ENCODE assay signal across 10 mouse cellular contexts in the genomic region with DNA sequence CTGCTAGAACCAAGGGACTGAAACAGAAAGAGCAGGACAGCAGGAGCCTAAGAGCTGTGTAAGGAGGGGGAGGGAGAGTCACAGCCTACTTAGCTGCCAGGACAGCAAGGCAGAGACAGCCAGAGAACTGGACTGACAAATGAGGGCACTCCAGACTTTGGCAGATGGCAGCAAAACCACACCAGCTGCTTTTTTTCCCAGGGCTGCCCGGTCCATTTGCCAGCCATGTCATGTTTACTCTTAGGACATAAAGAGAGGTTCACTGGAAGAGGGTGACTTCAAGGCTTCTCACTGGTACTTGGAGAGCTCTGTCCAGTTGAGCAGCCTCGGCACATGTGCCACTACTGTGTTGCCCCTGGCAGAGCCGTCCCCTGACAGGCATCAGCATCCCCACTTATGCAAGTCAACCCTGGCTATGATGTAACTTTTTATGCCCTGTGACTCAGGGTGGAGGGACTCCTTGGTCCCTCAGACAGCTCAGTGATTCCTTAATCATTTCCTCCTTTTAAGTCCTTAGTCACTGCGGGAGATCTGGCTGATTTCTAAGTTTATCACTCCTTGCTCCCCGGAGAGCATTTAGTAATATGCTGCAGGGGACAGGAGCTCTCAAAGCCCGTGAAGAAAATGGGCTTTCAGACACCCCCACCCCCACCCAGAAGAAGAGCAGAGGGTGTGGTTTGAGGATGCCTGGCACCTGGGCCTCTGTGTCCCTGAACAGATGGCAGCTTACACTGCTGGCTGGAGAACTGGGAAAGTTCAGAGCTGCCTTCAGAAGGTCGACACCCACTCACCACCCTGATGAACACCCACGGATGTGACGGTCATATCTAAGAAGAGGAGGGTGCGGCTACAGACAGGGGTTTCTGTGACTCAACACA. TPM values are rescaled to one million over a fixed set of nuclear protein-coding genes. Genes with fewer than 3 reads are reported as not detected.
DNase-seq lines count a peak whose midpoint lies in the region; ATAC-seq lines count a peak whose summit lies in the region.
"Had no signal": no experiment of that assay in that cellular context is flagged by ENCODE, and none has a peak within 500 bp of the region (broad histone marks: within the 10 kb centered on the region; RNA-seq: fewer than 3 reads in every experiment).

No protein-coding gene starts in this region.

- no peak overlapping the region for H3K4me2 ChIP-seq in midbrain, embryonic 16.5 days (ENCODE audit: low read length)
- no peak overlapping the region for H3K4me2 ChIP-seq in intestine, embryonic 16.5 days (ENCODE audit: low read depth, low read length)
- no peak overlapping the region for H3K4me2 ChIP-seq in stomach, embryonic 16.5 days (ENCODE audit: low read depth, low read length)

- no peaks in the 10 kb centered on the region for H3K27me3 ChIP-seq in midbrain, embryonic 10.5 days (ENCODE audit: low read depth, poor library complexity, severe bottlenecking)
- H3K27me3 ChIP-seq in midbrain, embryonic 16.5 days (ENCODE audit: control insufficient read depth, insufficient read depth, low read depth, low read length) = no peaks in the 10 kb centered on the region
- no peaks in the 10 kb centered on the region for H3K27me3 ChIP-seq in intestine, embryonic 16.5 days (replicated peaks; ENCODE audit: control insufficient read depth, insufficient read depth, low read length)
- no peaks in the 10 kb centered on the region for H3K27me3 ChIP-seq in stomach, embryonic 16.5 days (ENCODE audit: control insufficient read depth, insufficient read depth, low read length)

- WGBS in midbrain, embryonic 10.5 days = 52% methylated on average over 10 of the region's 10 CpGs
- 35% methylated on average over 10 of the region's 10 CpGs for WGBS in midbrain, embryonic 16.5 days
- WGBS in intestine, embryonic 16.5 days = 33% methylated on average over 10 of the region's 10 CpGs
- 44% methylated on average over 10 of the region's 10 CpGs for WGBS in stomach, embryonic 16.5 days

- no peak overlapping the region for H3K4me3 ChIP-seq in midbrain, embryonic 10.5 days
- no peak overlapping the region for H3K4me3 ChIP-seq in midbrain, embryonic 16.5 days (ENCODE audit: low read depth, low read length)
- no peak overlapping the region for H3K4me3 ChIP-seq in intestine, embryonic 16.5 days (ENCODE audit: low read length)
- no peak overlapping the region for H3K4me3 ChIP-seq in stomach, embryonic 16.5 days (replicated peaks; ENCODE audit: low read length)

- DNase-seq in adrenal gland, postnatal 36 days = peak; percentile 42 to 54
- DNase-seq in adrenal gland, postnatal 10 days = no peak
- no peak for DNase-seq in midbrain, embryonic 10.5 days (ENCODE audit: low spot score)
- no peak for DNase-seq in kidney, adult 18-20 months
- no peak for DNase-seq in embryo, embryonic 11 days

- H3K27ac ChIP-seq in midbrain, embryonic 10.5 days (replicated peaks) = peak overlapping the region; percentile 38; the same call in 1 of the 2 replicates
- H3K27ac ChIP-seq in midbrain, embryonic 16.5 days (ENCODE audit: low read length) = no peak overlapping the region
- no peak overlapping the region for H3K27ac ChIP-seq in intestine, embryonic 16.5 days (ENCODE audit: low read length)
- H3K27ac ChIP-seq in stomach, embryonic 16.5 days (ENCODE audit: low read length) = no peak overlapping the region

- no peaks in the 10 kb centered on the region for H3K36me3 ChIP-seq in midbrain, embryonic 10.5 days
- H3K36me3 ChIP-seq in midbrain, embryonic 16.5 days (ENCODE audit: control insufficient read depth, insufficient read depth, low read length) = no peaks in the 10 kb centered on the region
- no peaks in the 10 kb centered on the region for H3K36me3 ChIP-seq in intestine, embryonic 16.5 days (ENCODE audit: control insufficient read depth, insufficient read depth, low read length)
- H3K36me3 ChIP-seq in stomach, embryonic 16.5 days (ENCODE audit: control insufficient read depth, insufficient read depth, low read length) = no peaks in the 10 kb centered on the region

- no peak; the same call in 1 of the 2 replicates for ATAC-seq in midbrain, embryonic 16.5 days
- ATAC-seq in intestine, embryonic 16.5 days = peak; percentile 55; the same call in 1 of the 2 replicates
- peak; percentile 60; the same call in 1 of the 2 replicates for ATAC-seq in stomach, embryonic 16.5 days (ENCODE audit: insufficient read depth, low FRiP score)

- no peak overlapping the region for H3K9ac ChIP-seq in midbrain, embryonic 16.5 days (ENCODE audit: low read depth, low read length)
- no peak overlapping the region for H3K9ac ChIP-seq in intestine, embryonic 16.5 days (ENCODE audit: low read depth, low read length)
- no peak overlapping the region for H3K9ac ChIP-seq in stomach, embryonic 16.5 days (ENCODE audit: low read length)

- no peaks in the 10 kb centered on the region for H3K9me3 ChIP-seq in midbrain, embryonic 10.5 days (replicated peaks)
- no peaks in the 10 kb centered on the region for H3K9me3 ChIP-seq in midbrain, embryonic 16.5 days (replicated peaks; ENCODE audit: control insufficient read depth, low read length, poor library complexity, severe bottlenecking)
- H3K9me3 ChIP-seq in intestine, embryonic 16.5 days (ENCODE audit: control insufficient read depth, low read length) = no peaks in the 10 kb centered on the region
- no peaks in the 10 kb centered on the region for H3K9me3 ChIP-seq in stomach, embryonic 16.5 days (replicated peaks; ENCODE audit: control insufficient read depth, low read length)

- H3K4me1 ChIP-seq in midbrain, embryonic 10.5 days = peaks cover 12% of the 10 kb centered on the region
- no peaks in the 10 kb centered on the region for H3K4me1 ChIP-seq in midbrain, embryonic 16.5 days (ENCODE audit: control insufficient read depth, insufficient read depth, low read length)
- no peaks in the 10 kb centered on the region for H3K4me1 ChIP-seq in intestine, embryonic 16.5 days (ENCODE audit: control insufficient read depth, insufficient read depth, low read length)
- H3K4me1 ChIP-seq in stomach, embryonic 16.5 days (ENCODE audit: control insufficient read depth, insufficient read depth, low read length) = no peaks in the 10 kb centered on the region

RNA-seq across cellular contexts. Expression of a gene that starts 23.6 kb away (rescaled TPM):
- total RNA-seq in adrenal gland, postnatal 36 days (2021) = under 1 TPM in 1 of 2 experiments, not detected in 1; 0.03 TPM
- total RNA-seq in adrenal gland, postnatal 10 days (2021) = under 1 TPM; 0.09 TPM
- polyA plus RNA-seq in midbrain, embryonic 10.5 days (2016; fragmentation: Nextera tagmentation; extraction: Ambion mirVana) = 1.9 and 2.1 TPM in 2 replicates
- 0.36 and 0.50 TPM in 2 replicates for polyA plus RNA-seq in midbrain, embryonic 16.5 days (2015; fragmentation: Nextera tagmentation; extraction: Ambion mirVana)
- 1.1 and 1.2 TPM in 2 replicates for polyA plus RNA-seq in intestine, embryonic 16.5 days (2015; fragmentation: Nextera tagmentation; extraction: Ambion mirVana)
- 1.1 and 1.4 TPM in 2 replicates for polyA plus RNA-seq in stomach, embryonic 16.5 days (2015; fragmentation: Nextera tagmentation; extraction: Ambion mirVana)

RNA-seq across cellular contexts. Expression of a gene that starts 41.5 kb away (rescaled TPM):
- not detected for total RNA-seq in adrenal gland, postnatal 36 days (2021)
- not detected for total RNA-seq in adrenal gland, postnatal 10 days (2021)
- 0.09 TPM in 1 of 2 replicates, not detected in the other for polyA plus RNA-seq in midbrain, embryonic 10.5 days (2016; fragmentation: Nextera tagmentation; extraction: Ambion mirVana)
- polyA plus RNA-seq in midbrain, embryonic 16.5 days (2015; fragmentation: Nextera tagmentation; extraction: Ambion mirVana) = 0.11 and 0.23 TPM in 2 replicates
- not detected in 2 replicates for polyA plus RNA-seq in intestine, embryonic 16.5 days (2015; fragmentation: Nextera tagmentation; extraction: Ambion mirVana)
- polyA plus RNA-seq in stomach, embryonic 16.5 days (2015; fragmentation: Nextera tagmentation; extraction: Ambion mirVana) = 0.06 TPM in 1 of 2 replicates, not detected in the other
- total RNA-seq: neutrophil, adult 5-6 weeks had no signal
- polyA plus RNA-seq: embryonic facial prominence, embryonic 11.5 days had no signal

Comparison
In these comparisons a context has a peak if more than half of its experiments do, and no peak if none do; other contexts are left out.
1. DNase-seq: peak in adrenal gland, postnatal 36 days (2 of 2); none in adrenal gland, postnatal 10 days (single experiment), midbrain, embryonic 10.5 days (single experiment), kidney, adult 18-20 months (single experiment) and embryo, embryonic 11 days (single experiment).